Mouse (Mus musculus): ENCODE measurements at regions not wholly inside any gene's neighbourhood (a gene's known extent, or its start where the extent isn't known, plus 50 kb on each side); places are given as distances from the start of the nearest gene placed in this dataset.

DNA sequence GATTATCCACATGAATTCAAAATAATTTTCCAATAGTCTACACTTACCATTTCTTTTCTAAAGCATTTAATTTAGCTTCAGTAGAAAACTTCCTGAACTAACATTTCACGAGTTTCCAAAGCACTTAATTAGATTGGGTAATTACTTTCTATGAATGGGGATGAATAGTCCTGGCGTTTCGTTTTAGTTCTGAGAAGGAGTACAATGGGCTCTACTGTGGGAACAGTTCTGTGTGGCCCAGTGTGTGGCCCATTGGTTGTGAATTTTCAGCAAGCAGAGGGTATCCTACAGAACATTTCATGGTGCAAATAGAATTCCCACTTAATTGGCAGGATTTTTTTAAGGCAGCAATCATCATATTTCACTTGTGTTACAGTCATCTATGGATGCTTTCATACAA lies 95.5 kb downstream of the 1700017N19Rik start:
- DNase-seq (ENCODE audit: low read depth, low spot score): no peak

DNA sequence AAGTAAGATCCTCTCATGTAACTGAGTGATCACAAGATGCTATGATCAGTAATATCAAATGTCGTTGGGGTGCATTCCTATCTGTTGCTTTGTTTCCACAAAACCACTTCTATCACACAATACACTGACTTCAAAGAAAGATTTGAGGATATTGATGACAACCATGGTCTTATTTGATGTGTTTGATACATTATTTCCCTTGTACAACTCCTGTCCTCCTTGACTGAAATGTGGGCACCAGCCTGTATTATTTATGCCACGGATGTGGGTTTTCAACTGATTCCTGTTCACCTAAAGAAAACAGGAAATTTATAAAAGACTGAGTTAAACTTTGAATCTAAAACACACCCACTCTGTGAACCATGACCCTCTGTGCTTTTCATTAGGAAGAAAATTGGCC lies 105.7 kb downstream of the 1700017N19Rik start:
- no peak for DNase-seq (ENCODE audit: low read depth, low spot score)

DNA sequence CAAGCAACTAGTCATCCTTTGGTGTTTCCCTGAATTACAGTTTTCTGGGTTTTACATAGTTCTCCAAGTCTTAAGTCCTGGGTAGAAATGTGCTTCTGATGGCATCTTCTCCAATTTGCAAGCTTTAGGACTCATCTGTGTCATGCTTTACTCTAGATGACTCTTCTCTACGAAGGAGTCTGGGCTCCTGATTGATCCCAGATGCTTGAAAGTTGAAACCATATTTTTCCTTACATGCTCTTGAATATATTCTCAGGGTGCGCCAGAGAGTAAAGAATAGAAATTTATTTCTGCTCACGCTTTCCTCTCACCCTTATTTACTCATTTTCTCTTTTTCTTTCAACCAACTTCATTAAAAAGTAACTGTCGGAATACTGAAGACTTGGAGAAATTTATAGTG lies 108.9 kb downstream of the 1700017N19Rik start:
- no peak for DNase-seq (ENCODE audit: low read depth, low spot score)

DNA sequence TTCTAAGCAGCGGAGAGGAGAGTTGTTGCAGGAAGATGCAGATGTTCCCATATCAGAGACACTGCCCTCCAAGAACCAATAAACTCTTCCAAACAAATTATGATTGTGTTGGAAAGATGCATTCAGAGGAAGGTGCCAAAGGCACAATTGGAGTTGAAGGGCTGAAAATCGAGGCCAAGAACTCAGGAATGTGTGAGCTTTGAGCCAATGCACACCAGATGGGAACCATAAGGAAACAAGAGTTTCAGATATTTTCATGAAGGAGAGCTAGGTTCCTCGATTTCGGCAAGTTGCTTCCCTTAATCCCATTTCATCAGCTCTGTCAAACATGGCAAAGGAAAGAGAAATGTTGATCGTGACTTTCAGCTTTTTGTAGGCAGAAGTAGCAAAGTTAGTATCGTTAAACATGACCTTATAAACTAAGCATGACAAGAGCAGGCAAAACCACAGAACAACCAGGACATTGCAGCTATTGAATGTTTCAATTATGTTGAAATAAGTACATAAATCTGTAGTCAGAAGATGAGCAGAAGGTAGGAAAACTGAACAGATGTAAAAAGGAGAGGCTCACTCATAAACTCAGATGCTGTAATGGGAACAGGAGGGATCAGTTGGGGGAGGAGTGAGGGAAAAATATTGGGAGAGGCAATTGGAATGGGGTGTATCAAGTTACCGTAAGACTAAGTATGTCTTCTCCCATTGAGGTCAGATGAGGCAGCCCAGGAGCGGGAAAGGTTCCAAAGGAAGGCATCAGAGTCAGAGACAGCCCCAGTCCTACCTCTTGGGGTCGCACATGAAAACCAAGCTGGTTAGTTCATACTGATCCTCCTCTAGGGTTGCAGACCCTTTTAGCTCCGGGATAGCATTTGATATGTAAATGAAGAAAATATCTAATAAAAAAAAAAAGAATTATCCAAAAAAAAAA lies 110.3 kb downstream of the 1700017N19Rik start:
- peak; percentile 7 for DNase-seq (ENCODE audit: low read depth, low spot score)

DNA sequence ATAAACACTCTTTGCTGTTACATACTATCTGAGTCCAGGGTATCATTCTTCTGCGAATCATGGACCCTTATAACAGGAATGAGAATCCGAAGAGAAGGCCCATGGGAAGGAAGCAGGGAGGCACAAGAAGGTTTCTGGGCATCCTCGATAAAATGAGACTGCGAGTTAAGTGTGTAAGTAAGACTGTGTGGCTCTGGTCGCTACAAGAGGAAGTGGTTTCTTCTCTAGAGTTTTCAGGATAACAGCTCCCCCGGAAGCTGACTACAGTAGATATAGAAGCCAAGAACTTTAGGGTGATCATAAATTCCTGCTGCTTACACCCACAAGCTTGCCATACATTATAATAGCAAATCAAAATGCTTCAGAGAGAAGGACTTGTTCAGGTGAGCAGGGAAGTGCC lies 111.7 kb downstream of the 1700017N19Rik start:
- DNase-seq (ENCODE audit: low read depth, low spot score): no peak

DNA sequence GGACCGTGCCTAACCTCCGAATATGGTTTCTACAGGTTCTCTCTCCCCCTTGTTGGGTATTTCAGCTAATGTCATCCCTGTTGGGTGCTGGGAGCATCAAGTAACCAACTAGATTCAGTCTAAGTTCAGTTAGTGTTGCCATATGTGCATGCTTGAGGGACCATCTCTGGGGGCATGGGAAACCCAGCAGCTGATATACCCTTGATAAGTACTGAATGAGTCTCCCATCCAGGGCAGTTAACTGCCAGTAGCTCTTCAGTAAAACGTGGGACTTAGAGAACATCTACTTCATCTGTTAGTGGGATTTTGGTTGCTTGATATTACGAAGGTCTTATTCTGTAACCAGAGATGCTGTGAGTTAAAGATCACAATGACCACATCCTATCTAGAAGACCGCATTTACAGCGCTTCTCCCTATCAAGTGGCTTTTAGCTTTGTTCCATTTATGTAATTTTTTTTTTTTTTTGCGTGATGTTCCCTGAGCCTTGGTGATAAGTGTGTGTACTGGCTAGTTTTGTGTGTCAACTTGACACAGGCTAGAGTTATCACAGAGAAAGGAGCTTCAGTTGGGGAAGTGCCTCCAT lies 125.9 kb downstream of the 1700017N19Rik start:
- DNase-seq (ENCODE audit: low read depth, low spot score): no peak

DNA sequence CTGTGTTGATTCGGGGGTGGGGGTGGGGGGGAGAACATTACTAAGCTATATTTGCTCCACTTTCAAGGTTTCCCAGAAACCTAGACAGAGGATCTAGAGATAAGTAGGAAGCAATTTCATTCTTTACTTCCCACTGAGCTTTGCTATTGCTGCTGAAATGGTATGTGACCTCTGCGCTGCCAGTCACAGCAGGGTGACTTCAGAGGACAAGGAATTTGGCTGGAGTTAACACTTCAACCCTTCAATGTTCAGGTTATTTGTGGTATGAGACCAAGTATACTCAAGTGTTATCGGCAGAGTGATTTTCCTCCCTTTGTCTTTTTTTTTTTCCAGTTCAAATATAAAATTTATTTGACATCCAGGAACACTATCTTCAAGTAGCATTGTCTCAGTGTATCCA lies 128.3 kb downstream of the 1700017N19Rik start:
- no peak for DNase-seq (ENCODE audit: low read depth, low spot score)

DNA sequence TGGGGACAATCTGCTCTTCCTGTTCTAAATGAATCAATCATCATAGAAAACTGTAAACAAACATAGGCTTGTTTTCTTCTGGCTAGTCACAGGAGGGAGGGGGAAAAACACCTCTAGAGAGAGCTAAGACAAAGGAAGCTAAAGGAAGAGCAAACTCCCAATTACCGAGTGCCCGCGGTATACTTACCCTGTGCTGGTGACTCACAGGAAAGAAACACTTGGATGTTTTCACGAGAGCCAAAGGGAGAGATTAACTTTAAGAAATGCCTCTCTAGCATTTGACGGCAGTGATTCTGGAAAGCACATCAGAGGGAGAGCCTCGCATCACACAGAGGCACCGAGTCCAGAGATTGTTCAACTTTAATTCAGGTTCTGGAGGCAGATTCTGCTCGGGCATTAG lies 151.0 kb downstream of the 1700017N19Rik start:
- DNase-seq (ENCODE audit: low read depth, low spot score): no peak

DNA sequence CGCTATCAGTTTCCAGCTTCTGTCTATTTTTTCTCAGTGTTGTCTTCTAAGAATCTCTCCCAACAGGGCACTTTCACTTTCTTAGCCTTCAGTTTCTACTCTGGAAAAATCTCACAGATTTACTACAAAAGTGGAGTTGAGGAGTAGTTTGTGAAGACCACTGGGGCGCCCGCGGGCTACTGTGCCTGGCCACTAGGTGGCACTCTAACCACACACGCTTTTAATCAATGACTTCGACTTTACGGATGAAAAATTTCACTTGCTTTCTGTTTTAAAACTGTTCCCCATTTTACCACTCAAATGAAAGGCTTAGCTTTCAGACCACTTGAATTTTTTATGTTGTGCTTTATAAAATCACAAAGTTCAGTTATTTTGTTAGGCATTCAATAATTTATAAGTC lies 151.8 kb downstream of the 1700017N19Rik start:
- DNase-seq (ENCODE audit: low read depth, low spot score): peak; percentile 15

DNA sequence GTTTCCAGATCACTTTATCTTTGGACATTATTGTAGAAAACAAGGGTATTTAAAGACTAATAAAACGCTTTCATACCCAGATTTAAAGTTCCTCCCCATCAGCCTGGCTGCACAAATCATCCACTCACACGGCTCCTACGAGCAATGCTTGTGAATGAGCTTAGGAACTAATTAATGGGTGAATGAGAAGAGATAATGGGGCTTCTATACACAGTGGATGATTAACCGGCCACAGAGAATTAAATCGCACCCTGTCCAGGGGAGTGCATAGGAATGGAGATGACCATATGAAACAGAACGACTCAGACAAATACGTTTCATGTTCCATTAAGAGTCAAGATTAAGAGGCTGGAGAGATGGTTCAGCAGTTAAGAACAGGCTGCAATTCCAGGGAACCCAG lies 155.9 kb downstream of the 1700017N19Rik start:
- no peak for DNase-seq (ENCODE audit: low read depth, low spot score)

DNA sequence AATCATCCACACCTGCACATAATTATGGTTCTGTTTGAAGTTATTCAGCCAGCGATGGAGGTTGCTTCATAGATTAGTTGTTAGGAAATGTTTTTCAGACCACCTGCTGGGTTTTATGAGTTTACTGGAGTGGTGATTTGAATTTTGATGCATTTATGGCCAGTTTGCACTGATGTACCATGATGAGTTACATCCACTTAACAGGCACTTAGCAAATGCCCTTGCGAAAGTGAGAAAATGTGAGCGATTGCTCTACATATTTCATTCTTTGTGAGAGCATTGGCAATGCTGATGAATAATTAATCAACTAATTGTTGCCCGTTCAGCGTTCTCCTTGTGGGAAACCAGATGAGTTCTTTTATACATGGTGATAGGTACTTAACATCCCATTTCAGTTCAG lies 164.7 kb downstream of the 1700017N19Rik start:
- no peak for DNase-seq (ENCODE audit: low read depth, low spot score)

DNA sequence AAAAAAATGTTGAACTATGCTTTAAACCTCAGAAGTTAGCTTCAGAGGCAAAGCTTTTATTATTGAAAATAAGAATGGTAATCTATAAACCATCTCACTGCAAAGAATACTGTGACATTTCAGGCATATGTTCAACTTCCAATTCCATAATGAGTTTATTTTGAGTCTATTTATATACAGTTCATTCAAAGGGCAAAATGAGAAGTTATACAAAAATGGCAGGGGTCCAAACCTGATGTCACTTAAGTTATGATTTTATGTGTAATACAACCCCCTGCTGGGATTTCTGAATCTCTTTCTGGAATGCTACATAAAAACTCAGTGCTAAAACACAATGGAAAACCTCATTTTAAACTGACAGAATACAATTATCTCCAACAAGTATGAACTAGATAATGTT lies 184.0 kb downstream of the 1700017N19Rik start:
- no peak for DNase-seq (ENCODE audit: low read depth, low spot score)

DNA sequence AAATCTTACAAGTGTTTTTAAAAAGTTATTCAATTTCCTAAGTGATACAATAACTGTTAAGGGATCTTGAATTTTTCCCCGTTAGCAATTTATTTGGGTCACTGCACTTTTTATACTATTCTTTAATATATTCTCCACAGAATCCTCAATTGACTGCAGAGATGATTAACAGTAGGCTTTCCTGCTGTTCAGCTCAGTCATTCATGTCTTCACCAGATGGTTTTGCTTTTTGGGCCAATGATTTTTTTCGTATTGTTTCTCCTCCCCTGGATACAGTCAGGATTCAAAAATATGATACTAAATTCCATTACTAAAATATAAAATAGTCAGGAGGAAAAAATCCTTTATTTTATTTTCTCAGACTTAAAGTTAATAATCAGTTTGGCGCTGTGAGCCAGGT lies 201.9 kb downstream of the 1700017N19Rik start:
- no peak for DNase-seq (ENCODE audit: low read depth, low spot score)

DNA sequence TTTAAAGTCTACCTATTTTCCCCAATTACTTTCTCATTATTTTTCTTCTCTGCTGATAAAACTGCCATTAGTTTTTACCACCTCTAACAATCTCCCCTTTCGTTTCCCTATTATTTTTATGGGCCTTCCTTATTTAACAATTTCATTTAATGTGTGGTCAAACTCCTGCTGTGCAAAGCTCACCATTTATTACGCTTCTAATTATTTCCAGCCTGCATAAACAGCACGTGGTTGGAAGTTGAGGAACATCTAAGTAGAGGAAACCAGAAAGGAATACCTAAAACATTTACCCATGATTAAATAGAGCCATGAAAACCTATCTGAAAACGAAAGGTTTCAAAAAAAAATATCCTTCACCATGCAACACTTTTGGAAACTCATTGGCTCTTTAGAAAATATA lies 202.3 kb downstream of the 1700017N19Rik start:
- no peak for DNase-seq (ENCODE audit: low read depth, low spot score)

DNA sequence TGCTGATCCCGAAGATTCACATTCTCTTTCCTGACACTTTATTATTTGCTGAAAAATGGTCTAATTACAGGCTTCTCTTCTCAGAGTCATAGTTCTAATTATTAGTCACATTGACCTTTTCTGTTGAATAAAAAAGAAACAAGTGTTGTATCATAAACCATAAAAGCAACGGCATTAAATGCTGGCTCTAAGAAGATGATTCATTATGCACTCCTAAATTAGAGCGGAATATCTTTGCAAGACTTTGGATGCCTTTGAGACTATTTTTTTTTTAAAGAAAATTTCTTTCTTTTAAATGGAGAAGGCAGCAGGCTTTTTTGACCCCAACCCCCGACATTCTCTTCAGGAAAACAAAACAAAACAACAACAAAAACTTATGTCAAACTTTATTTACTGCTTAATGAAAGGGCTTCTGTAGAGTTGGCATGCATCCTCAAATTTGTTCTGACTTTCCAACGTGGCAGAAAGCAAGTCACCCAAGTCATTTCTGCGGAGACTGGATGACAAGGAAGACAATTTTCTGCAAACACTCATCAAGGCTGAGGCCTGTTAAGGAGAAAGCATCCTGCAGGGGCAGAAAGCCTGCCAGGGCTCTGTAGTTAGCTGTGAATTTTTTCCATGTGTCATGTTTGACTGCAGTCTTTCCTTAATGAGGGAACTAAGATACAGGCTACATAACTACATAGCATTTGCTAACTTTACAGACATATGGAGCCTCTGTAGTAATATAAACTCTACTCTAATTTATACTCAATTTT lies 205.1 kb downstream of the 1700017N19Rik start:
- DNase-seq (ENCODE audit: low read depth, low spot score): no peak

DNA sequence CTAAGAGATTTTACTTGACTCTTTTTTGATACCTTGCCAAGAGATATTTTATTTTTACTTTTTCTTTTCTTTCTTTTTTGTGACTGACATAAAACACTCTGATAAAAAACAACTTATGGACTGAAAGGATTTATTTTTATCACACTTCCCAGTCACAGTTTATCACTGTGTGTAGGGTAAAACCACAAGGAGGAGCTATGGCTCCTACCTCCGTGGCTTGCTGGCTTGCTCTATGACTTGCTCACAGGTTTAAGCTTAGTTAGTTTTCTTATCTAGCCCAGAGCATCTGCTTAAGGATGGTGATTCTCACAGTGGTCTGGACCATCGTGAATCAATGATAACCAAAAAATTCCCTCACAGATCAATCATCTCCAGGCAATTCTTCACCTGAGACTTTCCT lies 221.4 kb downstream of the 1700017N19Rik start:
- no peak for DNase-seq (ENCODE audit: low read depth, low spot score)

DNA sequence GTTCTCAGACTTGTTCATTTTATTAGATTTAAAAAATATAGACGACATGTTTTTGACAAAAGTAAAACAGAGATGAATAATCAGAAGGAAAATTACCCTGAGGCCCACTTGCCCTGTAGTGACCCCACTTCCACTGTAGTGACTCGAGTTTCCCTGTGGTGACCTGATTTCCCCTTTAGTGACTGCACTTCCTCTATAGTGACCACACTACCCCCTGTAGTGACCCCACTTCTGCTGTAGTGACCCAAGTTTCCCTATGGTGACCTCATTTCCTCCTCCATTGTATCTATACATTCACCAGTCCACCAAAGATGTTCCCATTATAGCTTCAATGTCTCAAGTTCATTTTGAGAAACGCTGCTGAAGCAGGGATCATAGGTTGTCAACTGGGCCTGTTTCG lies 244.5 kb downstream of the 1700017N19Rik start:
- no peak for DNase-seq (ENCODE audit: low read depth, low spot score)

DNA sequence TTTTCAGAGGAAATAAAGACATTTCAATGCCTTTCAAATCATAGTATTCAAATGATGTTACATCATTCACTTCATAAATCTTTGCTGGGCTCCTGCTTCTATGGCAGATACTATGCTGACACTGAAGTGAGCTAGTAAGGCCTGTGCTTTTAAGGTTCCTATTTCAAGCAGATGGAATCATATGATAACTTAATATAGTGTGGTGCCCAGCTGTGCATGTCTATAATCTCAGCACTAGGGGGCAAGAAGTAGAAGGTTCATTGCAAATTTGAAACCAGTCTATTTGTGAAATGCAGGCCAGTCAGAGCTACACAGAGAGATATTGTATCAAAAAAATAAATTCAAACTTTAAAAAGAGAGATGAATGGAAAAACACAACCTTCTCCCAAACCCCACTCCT lies 262.9 kb downstream of the 1700017N19Rik start:
- DNase-seq (ENCODE audit: low read depth, low spot score): no peak

DNA sequence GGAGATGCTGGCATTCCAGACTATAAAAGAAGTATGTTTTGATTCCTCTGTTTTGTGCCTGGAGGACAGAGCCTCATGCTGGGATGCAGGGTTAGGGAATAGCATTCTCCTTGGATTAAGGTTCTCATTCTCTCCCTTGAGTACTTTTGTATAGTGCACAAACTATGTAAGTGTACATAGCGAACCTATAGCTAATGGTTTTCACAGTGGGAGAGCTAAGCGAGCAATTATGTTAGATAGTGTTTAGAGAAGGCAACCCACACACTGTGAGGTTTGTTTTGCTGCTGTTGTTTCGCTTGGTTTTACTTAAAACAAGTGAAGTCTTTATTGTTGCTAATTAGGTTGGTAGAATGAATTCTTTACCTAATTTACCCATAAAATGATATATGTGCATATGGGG lies 266.2 kb downstream of the 1700017N19Rik start:
- DNase-seq (ENCODE audit: low read depth, low spot score): no peak

DNA sequence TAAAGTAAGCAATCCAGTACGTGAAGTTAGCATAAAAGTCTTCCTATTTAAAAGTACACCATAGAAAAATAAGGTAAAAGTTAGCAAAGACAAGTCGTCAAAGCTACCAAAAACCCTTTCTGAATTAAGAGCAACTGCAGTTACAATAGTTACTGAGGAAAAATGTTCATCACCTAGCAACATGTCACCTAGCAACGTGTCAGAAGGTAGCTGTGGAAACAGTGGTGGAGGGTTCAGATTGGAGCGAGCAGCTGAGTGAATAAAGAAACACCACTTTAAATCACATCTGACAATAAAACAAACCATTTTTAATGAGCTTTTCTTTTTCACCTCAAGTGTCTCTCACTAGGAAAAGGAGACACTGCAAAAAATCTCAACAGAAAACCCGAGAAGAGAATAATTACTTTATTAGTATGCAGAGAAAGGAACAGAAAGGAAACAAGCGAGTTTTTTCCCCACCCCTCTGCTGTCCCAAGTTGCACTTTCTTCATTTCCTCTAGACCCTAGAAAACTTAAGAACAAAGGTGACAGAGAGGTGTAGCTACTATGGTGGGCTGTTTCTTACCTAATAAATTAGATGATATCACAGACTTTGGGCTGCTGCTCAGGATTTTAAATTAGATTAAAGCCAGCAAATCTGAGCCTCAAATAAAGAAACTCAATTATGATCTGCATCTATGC lies 275.4 kb downstream of the 1700017N19Rik start:
- DNase-seq (ENCODE audit: low read depth, low spot score): no peak

DNA sequence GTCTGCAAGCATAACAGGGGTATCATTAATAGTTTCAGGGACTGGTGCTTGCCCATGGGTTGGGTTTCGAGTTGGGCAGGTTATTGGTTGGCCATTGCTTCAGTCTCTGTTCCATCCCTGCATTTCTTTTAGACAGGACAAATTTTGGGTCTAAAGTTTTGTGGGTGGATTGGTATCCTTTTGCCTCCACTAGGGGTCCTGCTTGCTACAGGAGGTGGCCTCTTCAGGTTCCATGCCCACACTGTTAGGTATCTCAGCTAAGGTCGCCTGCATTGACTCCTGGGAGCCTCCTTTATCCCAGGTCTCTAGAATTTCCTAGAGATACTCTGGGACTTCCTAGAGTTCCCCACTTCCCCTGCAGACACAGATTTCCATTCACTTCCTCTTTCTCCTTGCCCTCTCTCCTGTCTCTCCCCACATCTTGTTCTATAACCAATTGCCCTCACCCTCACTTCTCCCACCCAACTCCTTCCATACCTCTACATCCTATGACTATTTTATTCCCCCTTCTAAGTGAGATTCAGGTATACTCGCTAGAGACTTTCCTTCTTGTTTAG lies 278.2 kb downstream of the 1700017N19Rik start:
- DNase-seq (ENCODE audit: low read depth, low spot score): no peak

DNA sequence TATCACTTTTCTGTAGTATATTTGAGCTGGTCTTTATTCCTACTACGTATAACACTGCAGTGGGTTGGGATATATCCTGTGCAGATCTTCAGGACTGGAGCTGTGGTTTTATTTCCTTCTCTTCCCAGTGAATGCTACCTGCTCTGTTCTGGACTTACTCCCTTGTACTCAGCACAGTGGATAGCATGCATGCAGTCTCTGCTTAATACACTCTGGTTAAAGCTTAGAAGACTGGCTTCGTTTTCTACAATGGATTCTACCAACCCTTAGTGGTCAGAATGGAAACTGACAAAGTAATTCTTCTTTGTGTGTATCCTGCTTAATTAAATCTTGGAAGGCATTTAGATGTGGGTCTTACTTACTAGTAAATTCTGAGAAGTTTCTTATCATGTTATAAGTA lies 292.3 kb downstream of the 1700017N19Rik start:
- no peak for DNase-seq (ENCODE audit: low read depth, low spot score)

Data from skeletal muscle tissue, adult 2 months (tissue).